Comparison of ENCODE assay signal across 23 mouse cellular contexts in the genomic region with DNA sequence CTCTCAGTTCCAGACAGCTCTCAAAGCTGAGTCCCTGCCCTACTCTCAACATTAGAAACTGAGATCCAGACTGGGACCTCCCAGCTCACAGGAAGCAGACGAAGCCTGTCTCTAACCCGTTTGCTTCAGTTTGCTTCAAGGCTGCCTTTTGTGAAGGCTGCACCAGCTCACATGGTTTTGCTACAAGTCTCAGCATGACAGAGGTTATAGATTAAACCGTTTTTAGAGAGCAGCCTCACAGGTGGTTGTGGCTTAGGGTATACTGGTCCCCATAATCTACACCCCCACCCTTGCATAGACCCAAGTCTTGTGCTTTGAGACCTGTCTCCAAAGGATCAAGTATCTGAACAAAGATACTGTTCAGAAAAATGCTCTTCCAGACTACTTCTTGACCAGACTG.
DNase-seq lines count a peak whose midpoint lies in the region; ATAC-seq lines count a peak whose summit lies in the region.
"Had no signal": no experiment of that assay in that cellular context is flagged by ENCODE, and none has a peak within 500 bp of the region (broad histone marks: within the 10 kb centered on the region; RNA-seq: fewer than 3 reads in every experiment).

No protein-coding gene starts in this region.

- no peak overlapping the region for H3K4me3 ChIP-seq in lung, embryonic 15.5 days
- no peak overlapping the region for H3K4me3 ChIP-seq in hindbrain, embryonic 11.5 days (ENCODE audit: low read depth, low read length)
- H3K4me3 ChIP-seq: embryonic facial prominence, embryonic 12.5 days; embryonic facial prominence, embryonic 15.5 days; gastrocnemius, adult 2 months; heart, adult 2 months; heart, embryonic 10.5 days; heart, embryonic 13.5 days; hindbrain, embryonic 12.5 days; hindbrain, embryonic 15.5 days had no signal

- no peaks in the 10 kb centered on the region for H3K27me3 ChIP-seq in lung, embryonic 15.5 days
- no peaks in the 10 kb centered on the region for H3K27me3 ChIP-seq in hindbrain, embryonic 11.5 days (ENCODE audit: control insufficient read depth, insufficient read depth, low read length)
- H3K27me3 ChIP-seq: embryonic facial prominence, embryonic 12.5 days; embryonic facial prominence, embryonic 15.5 days; heart, embryonic 13.5 days; hindbrain, embryonic 12.5 days; hindbrain, embryonic 15.5 days had no signal

- H3K9ac ChIP-seq in lung, embryonic 15.5 days = no peak overlapping the region
- no peak overlapping the region for H3K9ac ChIP-seq in hindbrain, embryonic 11.5 days (ENCODE audit: low read depth, low read length)
- H3K9ac ChIP-seq: embryonic facial prominence, embryonic 12.5 days; embryonic facial prominence, embryonic 15.5 days; forebrain, postnatal 0 days; hindbrain, embryonic 12.5 days; hindbrain, embryonic 15.5 days had no signal

- WGBS in lung, embryonic 15.5 days = 79% methylated on average over 3 of the region's 3 CpGs
- WGBS in hindbrain, embryonic 11.5 days = 58% methylated on average over 3 of the region's 3 CpGs

- H3K36me3 ChIP-seq in lung, embryonic 15.5 days = no peaks in the 10 kb centered on the region
- no peaks in the 10 kb centered on the region for H3K36me3 ChIP-seq in hindbrain, embryonic 11.5 days (ENCODE audit: control insufficient read depth, insufficient read depth, low read length)
- H3K36me3 ChIP-seq: embryonic facial prominence, embryonic 12.5 days; embryonic facial prominence, embryonic 15.5 days; heart, embryonic 10.5 days; heart, embryonic 13.5 days; hindbrain, embryonic 15.5 days had no signal

- DNase-seq in lung, postnatal 25 days (ENCODE audit: low spot score) = no peak
- peak; percentile 88 for DNase-seq in thymus, postnatal 0 days (ENCODE audit: low spot score)
- peak; percentile 76 for DNase-seq in thymus, postnatal 25 days
- no peak for DNase-seq in hindbrain, embryonic 11.5 days (ENCODE audit: low spot score)
- DNase-seq in layer of hippocampus, adult 11-12 months (ENCODE audit: low spot score) = no peak
- DNase-seq: adrenal gland, postnatal 25 days; cerebellum, adult 9-10 months; forebrain, postnatal 0 days; gastrocnemius, adult 2 months; gastrocnemius, postnatal 14 days; heart, adult 2 months; heart, postnatal 10 days; heart, postnatal 4 days had no signal

- peaks cover 33% of the 10 kb centered on the region for H3K4me1 ChIP-seq in lung, embryonic 15.5 days
- H3K4me1 ChIP-seq in hindbrain, embryonic 11.5 days (replicated peaks; ENCODE audit: control insufficient read depth, insufficient read depth, low read length) = no peaks in the 10 kb centered on the region
- H3K4me1 ChIP-seq: embryonic facial prominence, embryonic 12.5 days had no signal

- no peak overlapping the region for H3K4me2 ChIP-seq in lung, embryonic 15.5 days
- H3K4me2 ChIP-seq in hindbrain, embryonic 11.5 days (replicated peaks; ENCODE audit: low read depth, low read length) = no peak overlapping the region
- H3K4me2 ChIP-seq: embryonic facial prominence, embryonic 12.5 days; embryonic facial prominence, embryonic 15.5 days; heart, embryonic 13.5 days; hindbrain, embryonic 12.5 days; hindbrain, embryonic 15.5 days had no signal

- no peaks in the 10 kb centered on the region for H3K9me3 ChIP-seq in lung, embryonic 15.5 days
- no peaks in the 10 kb centered on the region for H3K9me3 ChIP-seq in hindbrain, embryonic 11.5 days (ENCODE audit: control insufficient read depth, low read length)
- H3K9me3 ChIP-seq: embryonic facial prominence, embryonic 12.5 days; embryonic facial prominence, embryonic 15.5 days; heart, embryonic 10.5 days; heart, embryonic 13.5 days; hindbrain, embryonic 12.5 days; hindbrain, embryonic 15.5 days had no signal

- ATAC-seq in lung, embryonic 15.5 days (ENCODE audit: borderline replicate concordance, extremely low read depth, low FRiP score, low TSS enrichment) = no peak
- no peak for ATAC-seq in hindbrain, embryonic 11.5 days (ENCODE audit: low FRiP score)
- no peak for ATAC-seq in cerebellum, adult (ENCODE audit: insufficient number of reproducible peaks, low FRiP score, low TSS enrichment)
- ATAC-seq: CD4-positive, CD25-positive, alpha-beta regulatory T cell, adult 4 months; forebrain, embryonic 14.5 days; forebrain, postnatal 0 days had no signal

- H3K27ac ChIP-seq in lung, embryonic 15.5 days = peak overlapping the region; percentile 80; the same call in 1 of the 2 replicates
- no peak overlapping the region for H3K27ac ChIP-seq in hindbrain, embryonic 11.5 days (ENCODE audit: low read depth, low read length)
- H3K27ac ChIP-seq: embryonic facial prominence, embryonic 12.5 days; embryonic facial prominence, embryonic 15.5 days; gastrocnemius, adult 2 months; heart, adult 2 months; heart, embryonic 13.5 days; hindbrain, embryonic 12.5 days; hindbrain, embryonic 15.5 days had no signal

Comparison
In these comparisons a context has a peak if more than half of its experiments do, and no peak if none do; other contexts are left out.
1. DNase-seq: peak in thymus, postnatal 0 days (single experiment) and thymus, postnatal 25 days (single experiment); none in lung, postnatal 25 days (single experiment), hindbrain, embryonic 11.5 days (single experiment) and layer of hippocampus, adult 11-12 months (single experiment).